Mouse (Mus musculus): ENCODE results near the gene Gpr3.

DNA sequence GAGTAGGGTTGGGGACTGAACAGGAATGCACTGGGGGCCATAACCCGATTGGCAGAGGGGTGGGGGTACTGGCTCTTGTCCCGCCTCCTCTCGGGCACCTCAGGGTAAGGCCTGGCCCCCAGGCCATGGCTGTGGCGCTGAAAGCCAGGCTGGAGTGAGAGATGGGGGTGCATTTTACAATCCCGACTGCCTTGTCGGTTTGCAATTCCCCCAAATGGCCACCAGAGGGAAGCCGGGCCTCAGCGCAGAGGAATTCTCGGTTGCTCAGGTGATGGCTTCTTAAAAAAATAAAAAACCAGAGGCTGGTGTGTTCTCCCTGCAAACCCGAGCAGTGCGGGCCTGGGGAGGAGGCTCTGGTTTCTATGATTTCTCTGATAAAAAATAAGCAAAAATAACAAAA, 3.0 kb downstream of the Gpr3 start:
- peak; percentile 91 for TF ChIP-seq CTCF (IDR thresholded peaks at IDR 0.05; ENCODE audit: low read depth)
- TF ChIP-seq EP300 (optimal IDR thresholded peaks at IDR 0.05): no peak

Data from stomach, postnatal 0 days (tissue).